Mouse (Mus musculus) testis, adult 2 months (tissue): ENCODE measurements around the gene Snx13. TPM values are rescaled to one million over a fixed set of nuclear protein-coding genes. Genes with fewer than 3 reads are reported as not detected.

Experiments used
- H3K27ac ChIP-seq: fragments of 200-500 bp; 2 replicates; pipeline ENCODE4 v1.5.1; 2012; ENCODE audit warnings: low read depth, low read length; ENCODE audit not compliant: control insufficient read depth, insufficient read depth
- H3K27me3 ChIP-seq: fragments of 200-500 bp; 2 replicates; pipeline ENCODE4 v1.6.1; 2012; ENCODE audit warnings: mild to moderate bottlenecking, low read length, moderate library complexity; ENCODE audit not compliant: control insufficient read depth, insufficient read depth
- H3K36me3 ChIP-seq: fragments of 200-500 bp; 2 replicates; pipeline ENCODE4 v1.6.1; 2012; ENCODE audit warnings: mild to moderate bottlenecking, low read length; ENCODE audit not compliant: control insufficient read depth, insufficient read depth
- H3K4me1 ChIP-seq: fragments of 200-500 bp; 2 replicates; pipeline ENCODE4 v1.6.1; 2012; ENCODE audit warnings: low read length; ENCODE audit not compliant: control insufficient read depth, insufficient read depth
- H3K4me3 ChIP-seq: fragments of 200-500 bp; 2 replicates; pipeline ENCODE4 v1.5.1; 2012; ENCODE audit warnings: low read depth, mild to moderate bottlenecking, low read length, moderate library complexity, mixed read lengths; ENCODE audit not compliant: control insufficient read depth
- CTCF ChIP-seq: fragments of 200-500 bp; IDR thresholded peaks from 2 replicates; pipeline ENCODE4 v1.5.1; 2012; ENCODE audit warnings: low read depth, mild to moderate bottlenecking, inconsistent platforms, low read length, moderate library complexity; ENCODE audit not compliant: control insufficient read depth, insufficient read depth, insufficient replicate concordance
- POLR2A ChIP-seq: fragments of 200-500 bp; IDR thresholded peaks from 2 replicates; pipeline ENCODE4 v1.6.1; 2012; ENCODE audit warnings: low read depth, mild to moderate bottlenecking, inconsistent platforms, low read length, moderate library complexity; ENCODE audit not compliant: control insufficient read depth
- polyA plus RNA-seq: library from polyadenylated mRNA; depleted of rRNA; stranded (reverse); fragments of >200 nt; gene quantifications from 2 replicates; pipeline ENCODE4 v1.2.3, GENCODE M21; 2012

Snx13 gene
- polyA plus RNA-seq, 1 experiment, result 12.0 TPM

GRCm38 (mm10) chr12:35161690-35162089, 114.7 kb downstream of the Snx13 start:
- Histone ChIP-seq H3K36me3 (no peaks in the 10 kb centered on the region), H3K27ac (no peak overlapping the region), H3K4me1 (no peaks in the 10 kb centered on the region), H3K27me3 (no peaks in the 10 kb centered on the region), H3K4me3 (no peak overlapping the region)
- no peak for TF ChIP-seq CTCF
- no peak for TF ChIP-seq POLR2A

DNA sequence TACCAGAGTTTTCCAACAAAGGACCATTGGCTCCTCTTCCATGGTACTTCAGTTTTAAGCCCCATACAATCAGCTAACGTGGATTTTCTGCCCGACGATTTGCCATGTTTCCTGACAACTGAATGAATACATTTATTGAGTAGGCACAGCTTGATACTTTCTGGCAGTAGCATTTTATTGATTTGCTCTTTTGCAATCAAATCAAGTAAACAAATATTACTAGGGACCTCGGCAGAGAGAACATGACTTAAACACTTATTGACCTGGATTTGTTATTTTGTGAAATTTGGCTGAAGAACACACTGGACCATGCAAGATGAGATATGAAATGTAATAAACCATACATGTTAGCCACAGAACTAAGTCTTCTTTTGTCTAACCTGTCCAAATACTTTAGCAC, 123.3 kb downstream of the Snx13 start:
- Histone ChIP-seq H3K27ac (no peak overlapping the region), H3K4me3 (no peak overlapping the region), H3K36me3 (no peaks in the 10 kb centered on the region), H3K27me3 (no peaks in the 10 kb centered on the region), H3K4me1 (peaks cover 5% of the 10 kb centered on the region)
- TF ChIP-seq POLR2A, result no peak
- no peak for TF ChIP-seq CTCF

GRCm38 (mm10) chr12:35175938-35176337, 129.0 kb downstream of the Snx13 start:
- H3K27me3 ChIP-seq, result no peaks in the 10 kb centered on the region
- H3K36me3 ChIP-seq, result no peaks in the 10 kb centered on the region
- H3K4me3 ChIP-seq, result no peak overlapping the region
- peaks cover 5% of the 10 kb centered on the region for H3K4me1 ChIP-seq
- TF ChIP-seq CTCF (no peak), POLR2A (no peak)
- no peak overlapping the region for H3K27ac ChIP-seq

DNA sequence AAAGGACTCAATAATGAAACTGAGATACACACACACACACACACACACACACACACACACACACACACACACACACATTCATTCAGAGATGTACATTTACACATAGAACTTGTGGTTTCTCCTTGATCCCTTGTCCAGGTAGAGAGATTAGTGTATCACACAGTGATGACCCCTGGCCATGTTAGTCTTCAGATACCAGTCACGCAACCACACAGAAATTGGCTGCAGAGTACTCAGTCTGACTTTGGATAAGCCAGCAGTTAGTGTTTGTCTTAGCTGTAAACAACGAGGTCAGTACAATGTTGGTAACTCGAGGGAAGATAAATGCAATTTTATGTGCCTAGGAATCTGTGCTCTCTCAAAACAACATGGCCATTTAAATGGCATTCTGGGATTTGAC, 129.6 kb downstream of the Snx13 start:
- Histone ChIP-seq H3K4me3 (no peak overlapping the region), H3K27ac (no peak overlapping the region), H3K27me3 (no peaks in the 10 kb centered on the region), H3K4me1 (peaks cover 1% of the 10 kb centered on the region), H3K36me3 (no peaks in the 10 kb centered on the region)
- TF ChIP-seq CTCF (no peak), POLR2A (no peak)

- Histone ChIP-seq H3K27me3 (no peaks in the 10 kb centered on the region), H3K4me3 (no peak overlapping the region), H3K27ac (no peak overlapping the region), H3K4me1 (no peaks in the 10 kb centered on the region), H3K36me3 (no peaks in the 10 kb centered on the region)
- peak; percentile 69; the same call in 1 of the 2 replicates for TF ChIP-seq CTCF
- TF ChIP-seq POLR2A, result no peak
These were observed 135.7 kb downstream of the Snx13 start for GRCm38 (mm10) chr12:35182675-35183074.

DNA sequence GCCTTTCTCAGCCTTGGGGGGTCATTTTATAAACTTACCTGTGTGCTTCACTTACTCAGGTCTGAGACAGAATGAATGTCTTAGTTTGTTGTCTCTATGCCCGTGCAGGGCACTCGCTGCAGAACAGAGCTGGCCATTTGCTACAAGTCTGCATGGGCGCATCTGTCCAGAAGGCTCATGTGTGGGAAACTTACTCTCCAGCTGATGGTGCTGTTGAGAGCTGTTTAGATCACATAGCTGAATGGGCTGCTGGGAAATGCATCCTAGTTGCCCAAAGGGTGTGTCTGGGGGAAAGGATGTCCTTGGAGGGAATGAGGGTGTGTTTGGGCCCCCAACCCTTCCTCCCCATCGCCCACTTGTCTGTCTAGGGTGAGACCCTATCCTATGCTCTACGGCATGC, 137.3 kb downstream of the Snx13 start:
- TF ChIP-seq POLR2A (no peak), CTCF (no peak)
- Histone ChIP-seq H3K27ac (no peak overlapping the region), H3K4me3 (no peak overlapping the region), H3K36me3 (no peaks in the 10 kb centered on the region), H3K4me1 (no peaks in the 10 kb centered on the region), H3K27me3 (no peaks in the 10 kb centered on the region)

- no peak overlapping the region for H3K4me3 ChIP-seq
These were observed 144.9 kb downstream of the Snx13 start for GRCm38 (mm10) chr12:35191698-35192425.

More at GRCm38 (mm10) chr12:35191698-35192425, 144.9 kb downstream of the Snx13 start:
- H3K4me1 ChIP-seq, result peaks cover 2% of the 10 kb centered on the region; the same call in 1 of the 2 replicates
- H3K27ac ChIP-seq, result no peak overlapping the region
- no peaks in the 10 kb centered on the region for H3K27me3 ChIP-seq
- no peak for TF ChIP-seq POLR2A
- H3K36me3 ChIP-seq, result no peaks in the 10 kb centered on the region
